Mouse (Mus musculus): Measurements from ENCODE around the gene Hyou1.

DNA sequence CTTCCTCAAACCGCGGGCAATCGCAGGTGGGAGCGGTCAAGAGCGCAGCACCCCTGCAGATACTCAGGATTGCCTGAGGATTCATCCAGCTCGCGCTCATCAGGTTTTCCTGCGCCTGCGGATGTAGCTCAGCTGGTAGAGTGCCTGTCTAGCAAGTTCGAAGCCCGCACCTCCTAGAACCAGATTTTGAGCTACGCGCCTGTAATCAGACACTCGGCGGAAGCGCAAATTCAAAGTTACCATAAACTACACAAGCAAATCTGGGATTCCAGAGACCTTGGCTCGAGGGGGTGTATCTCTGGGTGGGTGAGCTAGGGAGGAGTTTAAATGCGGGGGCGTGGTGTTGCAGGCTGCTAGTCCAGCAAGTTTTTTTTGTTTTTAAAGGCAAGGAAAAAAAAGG, 61.7 kb downstream of the Hyou1 start, which contains the start of gene Foxr1:
- no peak for TF ChIP-seq MAFK (IDR thresholded peaks at IDR 0.05; ENCODE audit: insufficient read depth, low read depth, low read length)
- no peak for TF ChIP-seq HCFC1 (IDR thresholded peaks at IDR 0.05; ENCODE audit: borderline replicate concordance, insufficient read depth, low read length)
- no peak for TF ChIP-seq CHD2 (IDR thresholded peaks at IDR 0.05; ENCODE audit: low read depth, low read length)
- TF ChIP-seq ZC3H11A (IDR thresholded peaks at IDR 0.05; ENCODE audit: borderline replicate concordance, low read depth, low read length), result no peak
